Mouse (Mus musculus): Measurements from ENCODE around the gene Rtn1. TPM values are rescaled to one million over a fixed set of nuclear protein-coding genes. Genes with fewer than 3 reads are reported as not detected.

Rtn1 gene
- polyA plus RNA-seq, 1 experiment, result 941 TPM

- TF ChIP-seq POLR2A (IDR thresholded peaks at IDR 0.05; ENCODE audit: borderline replicate concordance, insufficient read depth, low read length), result no peak
- no peak for TF ChIP-seq CTCF (IDR thresholded peaks at IDR 0.05; ENCODE audit: borderline replicate concordance, insufficient read depth, low read depth, low read length)
- H3K27me3 ChIP-seq (ENCODE audit: control insufficient read depth, insufficient read depth, low read length), result no peaks in the 10 kb centered on the region
- no peak for DNase-seq
- H3K4me1 ChIP-seq (ENCODE audit: control insufficient read depth, insufficient read depth, low read length), result peaks cover 29% of the 10 kb centered on the region
- WGBS, result 65% methylated on average over 17 of the region's 17 CpGs
- no peak overlapping the region for H3K4me3 ChIP-seq (replicated peaks; ENCODE audit: insufficient read depth, low read depth, low read length)
- no peak overlapping the region for H3K27ac ChIP-seq (ENCODE audit: insufficient read depth, low read length)
Observed at GRCm38 (mm10) chr12:72373916-72374615, 34.8 kb downstream of the Rtn1 start.

GRCm38 (mm10) chr12:72370081-72370480 lies 38.8 kb downstream of the Rtn1 start:
- peak; percentile 86 to 90 for DNase-seq
- Histone ChIP-seq H3K27me3 (ENCODE audit: control insufficient read depth, insufficient read depth, low read length) (no peaks in the 10 kb centered on the region), H3K27ac (ENCODE audit: insufficient read depth, low read length) (peak overlapping the region; percentile 34; the same call in 1 of the 2 replicates), H3K4me1 (ENCODE audit: control insufficient read depth, insufficient read depth, low read length) (peaks cover 23% of the 10 kb centered on the region), H3K4me3 (replicated peaks; ENCODE audit: insufficient read depth, low read depth, low read length) (no peak overlapping the region)
- TF ChIP-seq CTCF (IDR thresholded peaks at IDR 0.05; ENCODE audit: borderline replicate concordance, insufficient read depth, low read depth, low read length) (no peak), POLR2A (IDR thresholded peaks at IDR 0.05; ENCODE audit: borderline replicate concordance, insufficient read depth, low read length) (no peak)
- 8% methylated on average over 5 of the region's 5 CpGs for WGBS

DNA sequence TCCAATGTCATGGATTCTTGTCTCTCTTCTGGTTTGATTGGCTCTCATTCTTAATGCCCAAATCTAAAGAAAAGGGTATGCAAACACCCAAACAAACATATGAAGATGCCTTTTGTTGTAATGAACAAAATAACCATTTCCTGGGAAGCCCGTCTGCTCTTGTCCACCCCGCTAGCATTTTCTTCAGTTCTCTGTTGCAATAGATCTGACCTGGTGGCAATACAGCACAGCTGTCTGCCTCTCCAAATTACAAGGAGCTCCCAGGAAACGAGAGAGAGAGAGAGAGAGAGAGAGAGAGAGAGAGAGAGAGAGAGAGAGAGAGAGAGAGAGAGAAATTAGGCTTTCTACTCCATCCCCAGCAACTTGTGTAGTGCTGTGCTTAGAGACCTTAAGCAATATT lies 42.1 kb downstream of the Rtn1 start:
- no peak for DNase-seq
- H3K27ac ChIP-seq (ENCODE audit: insufficient read depth, low read length), result no peak overlapping the region
- H3K27me3 ChIP-seq (ENCODE audit: control insufficient read depth, insufficient read depth, low read length), result no peaks in the 10 kb centered on the region
- H3K4me1 ChIP-seq (ENCODE audit: control insufficient read depth, insufficient read depth, low read length), result peaks cover 15% of the 10 kb centered on the region
- H3K4me3 ChIP-seq (replicated peaks; ENCODE audit: insufficient read depth, low read depth, low read length), result no peak overlapping the region
- TF ChIP-seq POLR2A (IDR thresholded peaks at IDR 0.05; ENCODE audit: borderline replicate concordance, insufficient read depth, low read length), result no peak
- TF ChIP-seq CTCF (IDR thresholded peaks at IDR 0.05; ENCODE audit: borderline replicate concordance, insufficient read depth, low read depth, low read length), result no peak
- 69% methylated on average over 3 of the region's 3 CpGs for WGBS

- no peak for TF ChIP-seq POLR2A (IDR thresholded peaks at IDR 0.05; ENCODE audit: borderline replicate concordance, insufficient read depth, low read length)
- TF ChIP-seq CTCF (IDR thresholded peaks at IDR 0.05; ENCODE audit: borderline replicate concordance, insufficient read depth, low read depth, low read length), result no peak
- H3K4me3 ChIP-seq (replicated peaks; ENCODE audit: insufficient read depth, low read depth, low read length), result no peak overlapping the region
- no peaks in the 10 kb centered on the region for H3K27me3 ChIP-seq (ENCODE audit: control insufficient read depth, insufficient read depth, low read length)
- WGBS, result 62% methylated on average over 2 of the region's 2 CpGs
- H3K27ac ChIP-seq (ENCODE audit: insufficient read depth, low read length), result no peak overlapping the region
- peaks cover 15% of the 10 kb centered on the region for H3K4me1 ChIP-seq (ENCODE audit: control insufficient read depth, insufficient read depth, low read length)
- DNase-seq, result no peak
Observed at GRCm38 (mm10) chr12:72366104-72366437, 42.8 kb downstream of the Rtn1 start.

- peaks cover 10% of the 10 kb centered on the region for H3K4me1 ChIP-seq (ENCODE audit: control insufficient read depth, insufficient read depth, low read length)
- H3K4me3 ChIP-seq (replicated peaks; ENCODE audit: insufficient read depth, low read depth, low read length), result no peak overlapping the region
- 82% methylated on average over 12 of the region's 12 CpGs for WGBS
- DNase-seq, result no peak
- TF ChIP-seq CTCF (IDR thresholded peaks at IDR 0.05; ENCODE audit: borderline replicate concordance, insufficient read depth, low read depth, low read length) (no peak), POLR2A (IDR thresholded peaks at IDR 0.05; ENCODE audit: borderline replicate concordance, insufficient read depth, low read length) (no peak)
- no peak overlapping the region for H3K27ac ChIP-seq (ENCODE audit: insufficient read depth, low read length)
- H3K27me3 ChIP-seq (ENCODE audit: control insufficient read depth, insufficient read depth, low read length), result no peaks in the 10 kb centered on the region
Observed at GRCm38 (mm10) chr12:72365231-72366103, 43.4 kb downstream of the Rtn1 start.

GRCm38 (mm10) chr12:72364543-72364942 lies 44.3 kb downstream of the Rtn1 start:
- peaks cover 3% of the 10 kb centered on the region for H3K4me1 ChIP-seq (ENCODE audit: control insufficient read depth, insufficient read depth, low read length)
- no peak for DNase-seq
- no peak overlapping the region for H3K27ac ChIP-seq (ENCODE audit: insufficient read depth, low read length)
- H3K27me3 ChIP-seq (ENCODE audit: control insufficient read depth, insufficient read depth, low read length), result no peaks in the 10 kb centered on the region
- TF ChIP-seq POLR2A (IDR thresholded peaks at IDR 0.05; ENCODE audit: borderline replicate concordance, insufficient read depth, low read length), result no peak
- no peak for TF ChIP-seq CTCF (IDR thresholded peaks at IDR 0.05; ENCODE audit: borderline replicate concordance, insufficient read depth, low read depth, low read length)
- 80% methylated on average over 5 of the region's 5 CpGs for WGBS
- no peak overlapping the region for H3K4me3 ChIP-seq (replicated peaks; ENCODE audit: insufficient read depth, low read depth, low read length)

DNA sequence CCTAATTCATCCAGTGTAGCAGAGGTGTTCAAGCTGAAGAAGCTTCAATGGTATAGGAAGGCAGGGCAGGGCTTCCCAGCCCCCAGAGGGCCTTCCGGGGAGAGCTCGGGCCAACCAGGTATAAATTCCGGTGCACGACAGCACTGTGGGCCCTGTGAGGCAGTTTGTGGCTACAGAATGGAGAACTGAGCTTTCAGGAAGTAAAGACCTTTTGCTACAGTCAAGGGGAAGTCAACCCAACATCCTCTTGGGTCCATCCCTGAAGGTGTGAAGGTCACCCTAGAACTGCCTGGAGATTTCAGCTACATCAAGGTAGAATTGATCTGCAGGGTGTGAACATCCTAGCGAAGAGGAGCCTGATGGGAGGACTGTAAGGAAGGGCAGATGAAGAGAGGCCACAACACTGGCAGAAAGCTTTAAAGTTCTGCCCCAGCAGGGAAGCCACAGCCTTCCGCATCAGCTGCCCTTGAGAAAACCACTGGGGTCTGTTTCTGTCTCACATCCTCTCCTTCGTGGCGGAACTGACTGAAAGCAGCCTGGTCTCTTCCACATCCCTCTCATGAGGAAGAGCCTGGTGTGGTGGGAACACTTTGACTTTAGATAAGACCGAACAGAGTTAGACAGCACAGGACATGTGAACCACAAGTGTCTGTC lies 47.0 kb downstream of the Rtn1 start:
- no peak for TF ChIP-seq CTCF (IDR thresholded peaks at IDR 0.05; ENCODE audit: borderline replicate concordance, insufficient read depth, low read depth, low read length)
- no peak for TF ChIP-seq POLR2A (IDR thresholded peaks at IDR 0.05; ENCODE audit: borderline replicate concordance, insufficient read depth, low read length)
- no peaks in the 10 kb centered on the region for H3K27me3 ChIP-seq (ENCODE audit: control insufficient read depth, insufficient read depth, low read length)
- no peak overlapping the region for H3K4me3 ChIP-seq (replicated peaks; ENCODE audit: insufficient read depth, low read depth, low read length)
- WGBS, result 82% methylated on average over 9 of the region's 9 CpGs
- no peak overlapping the region for H3K27ac ChIP-seq (ENCODE audit: insufficient read depth, low read length)
- peaks cover 8% of the 10 kb centered on the region for H3K4me1 ChIP-seq (ENCODE audit: control insufficient read depth, insufficient read depth, low read length)
- DNase-seq, result no peak

Measured in cerebellum, adult 2 months (tissue).